Mouse (Mus musculus): ENCODE measurements around the gene Clasp1. TPM values are rescaled to one million over a fixed set of nuclear protein-coding genes. Genes with fewer than 3 reads are reported as not detected.

The Clasp1 gene
- polyA plus RNA-seq, 1 experiment from 2014 or later: 117 TPM

DNA sequence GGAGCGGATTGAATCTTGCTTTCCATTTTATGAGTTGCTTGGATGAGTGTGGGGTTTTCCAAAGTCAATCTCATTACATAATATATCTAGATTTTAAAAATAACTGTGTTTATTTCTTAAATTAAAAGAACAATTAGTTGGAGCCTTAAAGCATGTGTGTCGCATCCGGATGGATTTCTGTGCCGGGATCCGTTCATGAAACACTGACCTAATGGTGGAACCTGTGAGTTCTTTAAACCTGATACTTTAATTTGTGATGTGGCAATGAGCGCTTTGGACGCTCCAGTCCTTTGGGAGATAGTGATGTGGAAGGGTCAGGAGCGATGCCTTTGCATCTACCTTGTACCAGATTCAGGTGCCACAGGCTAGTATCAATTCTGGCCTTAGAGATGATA, 1.4 kb downstream of the Clasp1 start:
- peak overlapping the region; percentile 94 for H3K4me3 ChIP-seq
- H3K27ac ChIP-seq: peak overlapping the region; percentile 96
- H3K9ac ChIP-seq: peak overlapping the region; percentile 96
- H3K4me2 ChIP-seq: peak overlapping the region; percentile 65
- no peaks in the 10 kb centered on the region for H3K27me3 ChIP-seq
- H3K4me1 ChIP-seq (replicated peaks): peaks cover 34% of the 10 kb centered on the region
- peaks cover 10% of the 10 kb centered on the region; the same call in 1 of the 2 replicates for H3K36me3 ChIP-seq
- ATAC-seq (ENCODE audit: low FRiP score): no peak
- H3K9me3 ChIP-seq: no peaks in the 10 kb centered on the region
- WGBS: 14% methylated on average over 8 of the region's 8 CpGs

DNA sequence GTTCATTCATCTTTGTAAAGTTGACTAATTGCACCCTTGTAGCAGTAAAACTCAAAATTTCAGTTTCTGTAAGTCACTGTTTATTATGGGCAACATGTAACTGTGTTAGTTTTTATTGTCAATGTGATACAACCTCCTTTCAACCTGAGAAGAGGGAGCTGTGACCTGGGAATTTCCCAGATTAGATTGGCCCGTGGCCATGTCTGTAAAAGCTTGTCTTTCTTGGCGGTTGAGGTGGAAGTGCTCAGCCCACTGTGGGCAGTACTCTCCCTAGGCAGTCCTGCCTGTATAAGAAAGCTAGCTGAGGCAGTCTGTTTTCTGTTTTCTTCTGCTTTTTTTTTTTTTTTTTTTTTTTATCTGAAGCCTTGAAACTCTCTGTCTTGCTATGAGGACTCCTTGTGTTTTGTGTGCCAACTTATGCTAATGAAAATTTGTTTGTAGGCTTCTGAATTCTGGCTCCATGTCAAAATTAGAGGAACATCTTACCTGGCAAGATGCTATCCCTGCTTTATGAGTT, 2.1 kb downstream of the Clasp1 start:
- WGBS: 90% methylated on average over 2 of the region's 2 CpGs

DNA sequence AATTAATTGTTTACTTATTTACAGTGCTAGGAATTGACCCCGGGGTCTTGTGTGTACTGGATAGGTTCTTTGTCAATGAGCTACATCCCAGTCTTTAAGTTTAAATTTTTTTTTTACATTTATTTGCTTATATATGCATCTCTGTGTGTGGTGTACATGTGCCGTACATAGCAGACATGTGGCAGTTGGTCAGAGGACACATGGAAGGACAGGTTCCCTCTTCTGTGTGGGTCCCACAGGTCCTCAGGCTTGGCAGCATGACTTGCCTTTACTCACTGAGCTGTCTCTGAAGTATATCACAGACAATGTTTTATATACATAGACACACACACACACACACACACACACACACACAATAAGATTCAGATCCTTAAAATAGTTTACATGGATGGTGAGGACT, 3.4 kb downstream of the Clasp1 start:
- Histone ChIP-seq H3K4me2 (no peak overlapping the region), H3K27me3 (no peaks in the 10 kb centered on the region), H3K9ac (no peak overlapping the region), H3K9me3 (no peaks in the 10 kb centered on the region), H3K4me1 (replicated peaks) (peaks cover 33% of the 10 kb centered on the region), H3K4me3 (no peak overlapping the region), H3K36me3 (peaks cover 18% of the 10 kb centered on the region; the same call in 1 of the 2 replicates), H3K27ac (no peak overlapping the region)
- ATAC-seq (ENCODE audit: low FRiP score): no peak
- 86% methylated on average over 2 of the region's 2 CpGs for WGBS

More for the DNA sequence above, 2.1 kb downstream of the Clasp1 start:
- Histone ChIP-seq H3K27me3 (no peaks in the 10 kb centered on the region), H3K9me3 (no peaks in the 10 kb centered on the region), H3K36me3 (peaks cover 13% of the 10 kb centered on the region; the same call in 1 of the 2 replicates), H3K4me3 (peak overlapping the region; percentile 94), H3K4me2 (peak overlapping the region; percentile 65), H3K9ac (peak overlapping the region; percentile 96; the same call in 1 of the 2 replicates), H3K4me1 (replicated peaks) (peaks cover 34% of the 10 kb centered on the region), H3K27ac (no peak overlapping the region)
- ATAC-seq (ENCODE audit: low FRiP score): no peak

DNA sequence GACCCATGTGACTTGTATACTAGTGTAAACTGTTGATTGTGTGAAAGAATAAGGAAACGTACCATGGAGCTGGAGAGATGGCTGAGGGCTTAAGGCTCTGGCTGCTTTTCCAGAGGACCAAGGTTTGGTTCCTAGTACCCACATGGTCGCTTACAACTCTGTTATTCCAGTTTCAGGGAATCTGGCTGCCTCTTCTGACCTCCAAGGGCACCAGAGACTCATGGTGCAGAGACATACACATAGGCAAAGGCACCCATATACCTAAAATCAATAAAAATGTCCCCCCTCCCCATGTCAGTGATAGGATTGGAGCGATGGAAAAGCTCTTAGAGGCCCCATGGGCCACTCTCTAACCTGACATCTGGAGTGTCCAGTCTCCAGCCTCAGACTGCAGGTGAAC, 5.1 kb downstream of the Clasp1 start:
- H3K4me1 ChIP-seq (replicated peaks): peaks cover 37% of the 10 kb centered on the region
- H3K9ac ChIP-seq: no peak overlapping the region
- H3K4me2 ChIP-seq: no peak overlapping the region
- H3K27ac ChIP-seq: no peak overlapping the region
- no peak overlapping the region for H3K4me3 ChIP-seq
- 92% methylated on average over 3 of the region's 3 CpGs for WGBS
- H3K36me3 ChIP-seq: peaks cover 18% of the 10 kb centered on the region; the same call in 1 of the 2 replicates
- no peaks in the 10 kb centered on the region for H3K9me3 ChIP-seq
- H3K27me3 ChIP-seq: no peaks in the 10 kb centered on the region
- no peak for ATAC-seq (ENCODE audit: low FRiP score)

DNA sequence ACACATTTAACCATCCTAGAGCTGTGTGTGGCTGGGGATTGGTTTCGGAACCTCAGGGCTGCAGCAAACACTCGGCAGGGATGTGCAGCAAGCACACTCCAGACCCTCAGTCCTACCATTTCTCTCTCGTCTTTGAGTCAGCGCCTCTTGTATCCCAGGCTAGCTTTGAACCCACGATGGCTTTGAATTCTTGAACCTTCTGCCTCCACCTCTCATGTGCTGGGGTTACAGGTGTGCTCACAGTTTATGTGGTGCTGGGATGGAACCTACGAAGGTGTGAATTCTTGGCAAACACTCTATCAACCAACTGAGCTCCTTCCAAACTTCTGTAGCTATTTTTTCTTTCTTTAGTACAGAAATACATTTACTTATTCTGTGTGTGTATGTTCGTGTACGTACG, 9.0 kb downstream of the Clasp1 start:
- no peak overlapping the region for H3K4me3 ChIP-seq
- ATAC-seq (ENCODE audit: low FRiP score): no peak
- H3K9ac ChIP-seq: no peak overlapping the region
- WGBS: 94% methylated on average over 9 of the region's 9 CpGs
- peaks cover 25% of the 10 kb centered on the region for H3K4me1 ChIP-seq (replicated peaks)
- no peak overlapping the region for H3K4me2 ChIP-seq
- no peaks in the 10 kb centered on the region for H3K27me3 ChIP-seq
- peaks cover 18% of the 10 kb centered on the region; the same call in 1 of the 2 replicates for H3K36me3 ChIP-seq
- no peak overlapping the region for H3K27ac ChIP-seq
- H3K9me3 ChIP-seq: no peaks in the 10 kb centered on the region

DNA sequence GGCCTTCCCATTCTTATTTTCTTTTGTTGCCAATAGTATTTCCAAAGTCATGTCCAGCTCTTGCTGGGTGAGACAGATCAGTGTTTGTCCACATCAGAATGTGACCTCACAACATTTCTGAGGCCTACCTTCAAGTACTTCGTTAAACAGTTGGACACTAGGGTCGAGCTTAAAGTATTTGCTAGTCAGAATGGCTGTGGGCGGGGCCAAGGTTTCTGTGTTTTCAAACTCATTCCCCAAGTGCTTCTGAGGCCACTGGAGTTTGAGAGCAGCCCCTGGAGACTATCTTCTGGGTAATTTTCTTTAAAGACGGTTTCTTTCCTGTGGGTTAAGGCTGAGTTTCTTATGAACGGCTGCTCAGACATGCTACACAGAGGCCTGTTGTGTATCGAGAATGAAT, 9.7 kb downstream of the Clasp1 start:
- Histone ChIP-seq H3K9me3 (no peaks in the 10 kb centered on the region), H3K27ac (no peak overlapping the region), H3K9ac (no peak overlapping the region), H3K27me3 (no peaks in the 10 kb centered on the region), H3K4me3 (no peak overlapping the region), H3K36me3 (peaks cover 15% of the 10 kb centered on the region; the same call in 1 of the 2 replicates), H3K4me2 (no peak overlapping the region), H3K4me1 (replicated peaks) (peaks cover 25% of the 10 kb centered on the region)
- WGBS: 76% methylated on average over 6 of the region's 6 CpGs
- ATAC-seq (ENCODE audit: low FRiP score): no peak

DNA sequence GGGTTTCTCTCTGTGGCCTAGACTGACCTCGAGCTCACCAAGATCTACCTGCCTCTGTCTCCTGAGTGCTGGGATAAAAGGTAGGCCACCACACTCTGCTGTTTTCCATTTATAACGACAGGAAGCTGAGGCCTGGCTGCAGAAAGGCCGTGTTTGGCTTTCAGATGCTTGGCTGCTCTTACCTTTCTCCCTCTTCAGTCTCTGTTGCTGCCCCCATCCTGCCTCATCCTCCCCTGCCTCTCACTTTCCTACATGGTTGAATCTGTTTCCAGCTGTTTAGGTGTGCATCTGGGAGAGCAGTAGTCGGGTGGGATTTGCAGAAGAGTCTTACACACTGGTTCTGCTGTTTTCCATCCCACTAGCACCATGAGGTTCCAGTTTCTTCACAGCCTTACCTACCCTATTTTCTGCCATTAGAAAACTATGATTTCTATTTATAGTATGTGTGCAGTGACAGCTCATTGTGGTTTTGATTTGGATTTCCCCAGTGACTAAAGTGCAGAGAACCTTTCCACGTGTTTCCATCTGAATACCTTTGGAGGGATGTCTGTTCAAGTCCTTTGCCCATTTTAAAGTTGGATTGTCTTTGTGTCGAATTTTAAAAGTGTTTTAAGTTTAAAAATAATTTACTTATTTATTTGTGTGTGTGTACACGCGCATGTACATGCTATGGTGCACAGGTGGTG, 10.9 kb downstream of the Clasp1 start:
- Histone ChIP-seq H3K4me1 (replicated peaks) (peaks cover 18% of the 10 kb centered on the region), H3K27ac (no peak overlapping the region), H3K4me2 (no peak overlapping the region), H3K36me3 (peaks cover 10% of the 10 kb centered on the region; the same call in 1 of the 2 replicates), H3K4me3 (no peak overlapping the region), H3K27me3 (no peaks in the 10 kb centered on the region), H3K9ac (no peak overlapping the region), H3K9me3 (no peaks in the 10 kb centered on the region)
- 90% methylated on average over 8 of the region's 8 CpGs for WGBS
- ATAC-seq (ENCODE audit: low FRiP score): no peak

DNA sequence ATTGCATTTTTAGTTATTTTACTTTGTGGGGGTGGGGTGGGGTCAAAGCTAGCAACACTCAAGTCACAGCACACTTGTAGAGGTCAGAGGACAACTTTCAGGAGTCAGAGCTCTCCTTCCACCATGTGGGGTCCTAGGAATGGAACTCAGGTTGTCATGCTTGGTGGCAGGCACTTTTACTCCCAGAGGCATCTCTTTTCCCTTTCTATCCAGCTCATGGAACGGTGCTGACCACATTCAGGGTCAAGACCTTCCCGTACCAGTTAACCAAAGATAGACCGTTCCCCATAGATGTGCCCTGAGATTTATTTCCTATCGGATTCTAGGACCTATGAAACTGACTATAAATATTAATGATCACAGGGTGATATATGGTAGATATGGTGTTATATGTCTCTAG, 13.1 kb downstream of the Clasp1 start:
- Histone ChIP-seq H3K4me2 (no peak overlapping the region), H3K27ac (no peak overlapping the region), H3K27me3 (no peaks in the 10 kb centered on the region), H3K4me1 (replicated peaks) (peaks cover 18% of the 10 kb centered on the region), H3K36me3 (no peaks in the 10 kb centered on the region), H3K9ac (no peak overlapping the region), H3K4me3 (no peak overlapping the region), H3K9me3 (no peaks in the 10 kb centered on the region)
- ATAC-seq (ENCODE audit: low FRiP score): no peak
- WGBS: 92% methylated on average over 4 of the region's 4 CpGs

DNA sequence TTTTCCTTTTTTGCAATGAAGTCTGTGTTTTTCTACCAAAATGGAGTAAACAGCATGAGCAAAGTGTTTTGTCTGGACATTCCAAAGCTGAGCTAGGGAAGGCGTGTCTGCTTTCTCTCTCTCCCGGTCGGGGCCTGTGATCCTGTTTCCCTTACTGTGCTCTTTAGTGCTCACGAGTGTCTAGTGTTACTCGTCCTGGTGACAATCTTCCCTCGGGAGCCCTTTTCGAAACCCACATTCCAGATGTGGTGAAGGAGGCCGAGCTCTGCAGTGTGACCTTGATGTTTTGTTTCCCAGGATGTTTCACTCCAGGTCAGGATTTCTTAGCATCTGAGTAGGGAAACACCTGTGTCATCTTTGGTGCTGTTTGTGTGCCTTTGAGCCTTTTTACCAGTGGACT, 13.7 kb downstream of the Clasp1 start:
- Histone ChIP-seq H3K4me2 (no peak overlapping the region), H3K27ac (no peak overlapping the region), H3K36me3 (no peaks in the 10 kb centered on the region), H3K9me3 (no peaks in the 10 kb centered on the region), H3K4me1 (replicated peaks) (peaks cover 20% of the 10 kb centered on the region), H3K27me3 (no peaks in the 10 kb centered on the region), H3K9ac (no peak overlapping the region), H3K4me3 (no peak overlapping the region)
- ATAC-seq (ENCODE audit: low FRiP score): no peak
- WGBS: 78% methylated on average over 8 of the region's 8 CpGs

DNA sequence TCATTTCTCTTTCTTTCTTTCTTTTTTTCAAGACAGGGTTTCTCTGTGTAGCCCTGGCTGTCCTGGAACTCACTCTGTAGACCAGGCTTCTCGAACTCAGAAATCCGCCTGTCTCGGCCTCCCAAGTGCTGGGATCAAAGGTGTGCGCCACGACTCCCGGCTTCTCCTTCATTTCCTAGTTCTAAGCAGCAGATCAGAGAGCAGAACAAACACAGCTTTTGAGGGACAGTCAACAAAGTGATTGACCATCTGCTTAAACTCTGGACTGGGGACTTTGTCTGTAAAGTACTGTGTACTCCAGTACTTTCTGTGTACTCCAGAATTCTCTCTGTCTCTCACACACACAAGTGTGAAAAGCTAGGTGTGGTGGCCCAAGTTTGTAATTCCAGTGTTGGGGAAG, 14.1 kb downstream of the Clasp1 start:
- H3K36me3 ChIP-seq: no peaks in the 10 kb centered on the region
- H3K9me3 ChIP-seq: no peaks in the 10 kb centered on the region
- no peaks in the 10 kb centered on the region for H3K27me3 ChIP-seq
- no peak overlapping the region for H3K27ac ChIP-seq
- H3K4me1 ChIP-seq (replicated peaks): peaks cover 22% of the 10 kb centered on the region
- ATAC-seq (ENCODE audit: low FRiP score): no peak
- H3K9ac ChIP-seq: no peak overlapping the region
- WGBS: 91% methylated on average over 6 of the region's 6 CpGs
- no peak overlapping the region for H3K4me2 ChIP-seq
- no peak overlapping the region for H3K4me3 ChIP-seq

DNA sequence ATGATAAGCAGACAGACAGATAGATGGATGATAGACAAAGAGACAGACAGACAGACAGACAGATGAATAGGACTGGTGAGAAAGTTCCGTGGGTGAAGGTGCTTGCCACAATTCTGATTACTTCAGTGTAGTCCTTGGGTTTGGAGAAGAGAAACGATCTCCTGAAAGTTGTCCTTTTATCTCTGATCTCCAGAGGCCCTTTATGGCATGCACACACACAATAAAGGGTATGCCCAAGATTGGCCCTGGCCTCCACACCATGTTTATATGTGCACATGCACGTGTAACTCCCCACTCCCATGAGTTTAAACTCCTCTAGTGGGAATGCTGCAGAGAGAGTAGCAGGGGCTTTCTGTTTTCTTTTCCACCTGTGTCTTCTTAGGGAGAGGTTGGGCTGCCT, 14.6 kb downstream of the Clasp1 start:
- no peaks in the 10 kb centered on the region for H3K9me3 ChIP-seq
- no peaks in the 10 kb centered on the region for H3K27me3 ChIP-seq

DNA sequence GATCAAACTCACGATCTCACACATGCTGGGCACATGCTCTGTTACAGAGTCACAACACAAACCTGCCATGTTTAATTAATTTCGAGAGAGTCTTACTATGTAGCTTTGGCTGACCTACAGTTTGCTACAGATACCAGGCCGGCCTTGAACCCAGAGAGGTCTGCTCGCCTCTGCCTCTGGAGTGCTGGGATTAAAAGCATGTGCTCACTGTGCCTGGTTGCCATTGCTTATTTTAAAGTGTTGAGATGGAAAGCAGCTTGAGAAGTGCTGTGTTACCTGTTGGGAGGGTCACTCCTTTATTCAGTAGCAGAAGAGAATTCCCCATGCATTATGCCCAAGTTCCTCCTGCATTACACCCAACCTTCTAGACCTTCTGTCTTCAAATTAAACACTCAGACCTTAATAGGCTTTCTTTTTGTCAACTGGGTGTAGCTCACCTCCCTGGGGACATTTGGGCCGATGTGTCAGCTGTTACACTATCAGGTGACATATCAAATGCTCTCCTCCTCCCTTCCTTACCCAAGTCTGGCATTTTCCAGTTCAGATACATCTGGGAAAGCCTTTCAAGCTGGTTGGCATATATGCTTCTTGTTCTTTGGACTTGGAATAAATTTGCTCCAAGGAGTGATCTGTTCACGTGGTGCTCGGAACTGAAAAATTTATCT, 18.9 kb downstream of the Clasp1 start:
- H3K9me3 ChIP-seq: no peaks in the 10 kb centered on the region
- H3K36me3 ChIP-seq: no peaks in the 10 kb centered on the region
- ATAC-seq (ENCODE audit: low FRiP score): no peak
- H3K4me3 ChIP-seq: no peak overlapping the region
- WGBS: 85% methylated on average over 7 of the region's 7 CpGs
- no peak overlapping the region for H3K9ac ChIP-seq
- H3K27ac ChIP-seq: no peak overlapping the region
- H3K4me2 ChIP-seq: no peak overlapping the region
- peaks cover 4% of the 10 kb centered on the region; the same call in 1 of the 2 replicates for H3K4me1 ChIP-seq (replicated peaks)
- no peaks in the 10 kb centered on the region for H3K27me3 ChIP-seq

More for the DNA sequence above, 14.6 kb downstream of the Clasp1 start:
- H3K9ac ChIP-seq: no peak overlapping the region
- no peak overlapping the region for H3K4me3 ChIP-seq
- no peak overlapping the region for H3K27ac ChIP-seq
- H3K36me3 ChIP-seq: no peaks in the 10 kb centered on the region
- H3K4me2 ChIP-seq: no peak overlapping the region
- peaks cover 18% of the 10 kb centered on the region for H3K4me1 ChIP-seq (replicated peaks)
- WGBS: 88% methylated on average over 3 of the region's 3 CpGs
- ATAC-seq (ENCODE audit: low FRiP score): no peak
